Mouse (Mus musculus) right cerebral cortex, postnatal 4 days (tissue): ENCODE data around the gene G430095P16Rik.

Experiments
- DNase-seq: peaks from one replicate; pipeline ENCODE4 v3.0.0-alpha.2; 2022

The G430095P16Rik gene

GRCm38 (mm10) chr8:84745032-84745925, 22.5 kb downstream of the G430095P16Rik start:
- no peak for DNase-seq

GRCm38 (mm10) chr8:84749519-84749918, 26.7 kb downstream of the G430095P16Rik start:
- DNase-seq = no peak

DNA sequence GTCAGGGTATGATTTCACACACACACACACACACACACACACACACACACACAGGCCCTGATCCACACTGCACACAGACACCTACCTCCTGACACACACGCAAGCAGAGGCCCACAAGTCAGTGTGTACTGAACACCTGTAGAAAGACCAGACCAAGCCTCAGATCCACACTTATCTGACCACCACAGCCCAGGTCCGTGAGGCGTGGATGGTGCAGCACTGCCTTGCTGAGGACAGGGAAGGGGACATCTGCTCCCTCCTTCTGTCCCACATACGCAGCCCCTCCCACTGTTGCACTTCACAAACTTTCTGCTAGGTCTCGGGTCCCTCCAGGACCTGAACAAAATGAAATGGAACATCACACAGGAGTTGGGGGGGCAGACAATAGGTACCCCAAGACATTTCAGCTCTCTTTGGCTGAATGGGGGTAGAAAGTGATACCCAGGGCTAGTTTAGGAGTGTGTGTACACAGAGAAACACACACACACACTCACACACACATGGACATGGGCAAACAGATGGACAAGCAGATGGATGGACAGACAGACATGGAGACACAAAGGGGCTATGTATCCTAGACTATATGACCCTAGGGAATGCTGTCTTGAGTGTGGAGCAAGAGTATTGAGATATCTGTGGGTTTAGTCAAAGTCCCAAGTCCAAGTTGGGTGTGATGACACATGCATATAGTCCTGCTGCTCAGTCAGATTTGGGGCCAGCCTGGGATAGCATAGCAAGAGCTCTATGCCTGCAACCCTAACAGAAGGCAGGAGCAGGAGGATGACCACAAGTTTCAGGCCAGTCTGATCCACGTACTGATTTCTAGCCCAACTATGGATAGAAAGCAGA, 30.2 kb downstream of the G430095P16Rik start:
- no peak for DNase-seq

- DNase-seq = no peak
These were observed 34.7 kb downstream of the G430095P16Rik start for GRCm38 (mm10) chr8:84757501-84757900.

DNA sequence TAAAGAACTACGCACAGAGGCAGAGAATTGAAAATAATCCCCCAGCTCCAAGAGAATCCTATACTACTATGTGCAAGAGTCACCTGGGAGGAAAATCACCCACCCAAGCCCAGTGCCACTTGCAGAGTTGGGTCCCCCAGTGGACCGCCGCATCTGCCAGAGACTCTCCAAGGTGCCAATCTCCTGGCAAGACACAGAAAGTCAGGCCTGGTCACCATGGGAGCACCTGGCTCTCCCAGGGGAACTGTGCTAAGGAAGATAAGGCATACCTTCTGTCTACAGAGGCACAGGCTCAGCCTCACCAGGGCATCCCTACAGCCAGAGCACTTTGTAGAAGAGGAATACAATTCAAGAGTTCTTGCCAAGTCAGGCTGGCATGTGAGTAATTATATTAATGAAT, 35.5 kb downstream of the G430095P16Rik start:
- DNase-seq = no peak

GRCm38 (mm10) chr8:84759126-84759525, 36.3 kb downstream of the G430095P16Rik start:
- DNase-seq = no peak

- no peak for DNase-seq
These were observed 36.9 kb downstream of the G430095P16Rik start for GRCm38 (mm10) chr8:84759718-84760117.

- DNase-seq = no peak
These were observed 37.6 kb downstream of the G430095P16Rik start for GRCm38 (mm10) chr8:84760405-84760805.

- no peak for DNase-seq
These were observed 38.1 kb downstream of the G430095P16Rik start for GRCm38 (mm10) chr8:84760901-84761300.

DNA sequence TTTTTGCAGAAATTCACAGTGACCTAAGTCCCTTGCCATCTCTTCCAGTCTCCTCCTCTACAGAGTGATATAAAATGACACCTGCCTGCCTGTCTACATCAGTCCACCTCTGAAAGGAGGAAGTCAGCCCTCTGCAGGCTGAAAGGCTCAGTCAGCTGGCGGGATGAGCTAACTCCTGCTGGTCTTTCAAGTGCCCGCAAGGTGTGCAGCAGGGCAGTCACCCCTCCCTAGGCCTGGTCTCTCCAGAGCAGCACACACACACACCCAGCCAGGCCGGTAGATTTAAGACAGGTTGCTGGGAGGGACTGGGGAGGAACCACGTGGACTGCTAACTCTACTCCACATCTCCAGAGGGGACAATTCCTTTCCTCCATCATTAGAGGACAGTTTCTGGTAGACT, 41.3 kb downstream of the G430095P16Rik start:
- no peak for DNase-seq

DNA sequence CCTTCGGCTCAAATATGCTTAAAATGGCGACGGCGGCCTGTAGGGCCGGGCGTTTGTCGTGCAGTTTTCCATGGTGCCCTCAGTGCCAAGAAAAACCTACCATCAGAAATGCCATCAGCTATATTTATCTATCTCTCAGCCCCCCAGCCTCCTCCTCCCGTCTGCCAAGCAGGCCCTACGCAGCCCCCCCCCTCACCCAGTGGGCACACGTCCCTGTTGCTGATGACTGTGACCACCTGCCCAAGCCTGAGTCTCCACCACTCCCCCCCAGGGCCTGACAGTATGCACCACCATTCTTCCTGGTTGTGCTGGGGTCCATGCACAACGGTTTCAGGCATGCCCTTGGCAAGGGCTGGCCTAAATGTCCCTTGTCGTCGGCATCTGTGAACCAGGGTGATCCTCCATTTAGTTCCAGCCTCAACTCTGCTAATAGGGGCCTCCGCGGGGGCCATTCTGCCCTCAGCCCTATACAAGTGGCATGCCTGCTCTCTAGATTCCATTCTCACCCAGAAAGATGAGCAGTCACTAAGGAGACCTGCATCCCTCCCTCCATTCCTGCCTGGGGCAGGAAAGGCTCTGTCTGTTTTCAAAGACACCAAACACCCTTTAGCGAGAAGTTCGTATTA, 42.2 kb downstream of the G430095P16Rik start:
- DNase-seq = no peak

DNA sequence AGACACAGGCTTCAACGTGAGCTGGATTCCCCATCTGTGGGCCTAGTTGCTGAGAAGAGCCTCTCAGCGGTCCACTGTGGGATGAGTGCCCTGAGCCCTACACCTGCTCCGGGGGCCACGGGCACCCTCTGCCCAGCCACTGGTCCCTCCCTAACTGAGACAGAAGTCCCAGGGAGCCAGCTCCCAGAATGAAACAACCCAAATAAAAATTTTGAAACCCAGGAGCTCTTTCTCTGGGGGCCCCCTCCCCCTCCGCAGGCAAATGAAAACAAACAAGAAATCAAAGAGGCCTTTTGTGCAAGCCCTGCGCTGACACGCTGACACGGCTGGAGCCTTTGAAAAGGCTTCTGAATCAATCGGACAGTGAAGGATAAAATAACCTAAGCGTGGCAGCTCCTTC, 42.8 kb downstream of the G430095P16Rik start:
- no peak for DNase-seq

GRCm38 (mm10) chr8:84766422-84766821, 43.6 kb downstream of the G430095P16Rik start:
- DNase-seq = no peak

- DNase-seq = no peak
These were observed 44.4 kb downstream of the G430095P16Rik start for GRCm38 (mm10) chr8:84767221-84767620.

- no peak for DNase-seq
These were observed 45.7 kb downstream of the G430095P16Rik start for GRCm38 (mm10) chr8:84768343-84769095.

DNA sequence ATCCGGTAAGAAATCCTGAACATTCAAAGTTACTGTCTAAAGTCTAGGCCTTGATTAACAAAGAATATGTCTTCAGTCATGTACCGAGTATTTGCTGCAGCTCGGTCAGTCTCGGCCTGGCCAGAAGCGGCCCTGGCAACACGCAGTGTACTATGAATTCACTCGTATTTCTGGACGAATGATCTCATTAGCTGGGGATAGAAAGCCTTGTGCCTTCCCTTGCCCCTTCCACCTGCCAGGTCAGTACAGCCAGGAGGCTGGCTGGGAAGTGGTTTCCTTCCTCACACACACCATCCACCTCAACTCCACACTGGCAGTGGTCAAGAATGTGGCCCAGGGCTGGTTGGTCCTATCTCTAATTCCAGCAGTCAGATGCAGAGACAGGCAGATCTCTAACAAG, 46.5 kb downstream of the G430095P16Rik start:
- no peak for DNase-seq

- no peak for DNase-seq
These were observed 47.5 kb downstream of the G430095P16Rik start for GRCm38 (mm10) chr8:84770100-84770953.

- DNase-seq = no peak
These were observed 48.3 kb downstream of the G430095P16Rik start for GRCm38 (mm10) chr8:84771000-84771687.

DNA sequence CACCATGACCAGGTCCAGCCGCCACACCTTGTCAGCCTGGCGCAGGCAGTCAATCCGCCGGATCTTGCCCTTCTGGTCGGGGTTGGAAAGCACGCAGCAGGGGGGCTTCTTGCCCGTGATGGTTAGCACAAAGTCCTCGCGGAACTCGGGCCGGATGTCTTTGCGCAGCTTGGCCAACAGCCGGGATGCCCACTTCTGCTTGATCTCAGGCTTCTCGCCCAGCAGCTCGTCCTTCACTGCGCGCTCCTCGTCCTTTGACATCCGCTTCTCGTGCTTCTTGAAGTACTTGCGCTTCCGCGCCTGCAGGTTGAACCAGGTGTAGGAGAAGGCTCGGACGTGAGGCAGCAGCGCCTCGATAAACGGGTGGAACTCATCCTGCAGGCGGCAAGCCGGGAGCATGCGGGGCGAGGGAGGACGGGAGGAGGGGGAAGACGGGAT, 49.2 kb downstream of the G430095P16Rik start:
- no peak for DNase-seq

GRCm38 (mm10) chr8:84772628-84773027, 49.8 kb downstream of the G430095P16Rik start:
- no peak for DNase-seq

DNA sequence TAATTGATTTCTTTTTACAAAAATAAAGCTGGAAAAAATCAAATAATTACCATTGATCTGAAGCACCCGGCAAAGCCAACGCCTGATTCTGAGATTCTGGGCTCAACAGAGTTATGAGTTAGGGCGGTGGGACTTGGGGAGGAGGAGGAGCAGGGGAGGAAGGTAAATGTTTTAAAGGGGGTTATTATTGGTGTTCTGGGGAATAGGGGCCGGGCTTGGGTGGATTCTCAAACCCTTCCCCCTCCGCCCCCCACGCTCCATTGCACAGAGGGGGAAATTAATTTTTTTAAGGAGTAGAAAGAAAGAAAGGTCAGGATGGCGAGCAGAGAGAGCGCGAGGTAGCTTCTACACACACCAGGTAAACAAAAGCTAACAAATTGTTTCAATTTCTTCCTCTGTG, 50.5 kb downstream of the G430095P16Rik start:
- no peak for DNase-seq
